Mouse (Mus musculus) lung, postnatal 0 days (tissue): ENCODE measurements around the gene Opcml. TPM values are rescaled to one million over a fixed set of nuclear protein-coding genes. Genes with fewer than 3 reads are reported as not detected.

Experiments used
- ATAC-seq: fragments of 200-750 bp; cut with Nextera tagmentation; 2 replicates; pipeline ENCODE4 v1.8.0; 2017; ENCODE audit warnings: moderate library complexity
- DNase-seq: peaks from one replicate; pipeline ENCODE4 v3.0.0-alpha.2; 2016; ENCODE audit warnings: low spot score
- H3K27ac ChIP-seq: fragments of 300-500 bp; sonication (generic); 2 replicates; pipeline ENCODE4 v1.5.1; 2014; ENCODE audit warnings: antibody characterized with exemption, mild to moderate bottlenecking, low read length, mixed read lengths
- H3K27me3 ChIP-seq: fragments of 300-500 bp; sonication (generic); replicated peaks from 2 replicates; pipeline ENCODE4 v1.6.1; 2014; ENCODE audit warnings: low read length, mixed read lengths; ENCODE audit not compliant: insufficient read depth
- H3K36me3 ChIP-seq: fragments of 300-500 bp; sonication (generic); 2 replicates; pipeline ENCODE4 v1.6.1; 2014; ENCODE audit warnings: low read length, mixed read lengths; ENCODE audit not compliant: insufficient read depth
- H3K4me1 ChIP-seq: fragments of 300-500 bp; sonication (generic); 2 replicates; pipeline ENCODE4 v1.6.1; 2014; ENCODE audit warnings: antibody characterized with exemption, low read depth, low read length, mixed read lengths; ENCODE audit not compliant: insufficient read depth
- H3K4me2 ChIP-seq: fragments of 300-500 bp; sonication (generic); replicated peaks from 2 replicates; pipeline ENCODE4 v1.6.1; 2014; ENCODE audit warnings: low read depth, mild to moderate bottlenecking, low read length, moderate library complexity, mixed read lengths
- H3K4me3 ChIP-seq: fragments of 300-500 bp; sonication (generic); 2 replicates; pipeline ENCODE4 v1.5.1; 2014; ENCODE audit warnings: low read depth, low read length
- H3K9ac ChIP-seq: fragments of 300-500 bp; sonication (generic); replicated peaks from 2 replicates; pipeline ENCODE4 v1.6.1; 2014; ENCODE audit warnings: low read depth, mild to moderate bottlenecking
- H3K9me3 ChIP-seq: fragments of 300-500 bp; sonication (generic); 2 replicates; pipeline ENCODE4 v1.6.1; 2016; ENCODE audit warnings: low read length, mixed read lengths
- CTCF ChIP-seq: IDR thresholded peaks from 2 replicates; pipeline ENCODE4 v1.5.1; 2016; ENCODE audit warnings: antibody characterized with exemption, mild to moderate bottlenecking
- EP300 ChIP-seq: IDR thresholded peaks from 2 replicates; pipeline ENCODE4 v1.6.1; 2016; ENCODE audit warnings: antibody characterized with exemption, mild to moderate bottlenecking, control low read depth
- WGBS: fragments of 180-500 bp; shearing (Covaris S2); extraction: QIAGEN DNeasy Blood & Tissue Kit; methylation state at CpG from one replicate; pipeline ENCODE4 v1.1.7; 2014; 5-methylcytosine and 5-hydroxymethylcytosine counted together
- polyA plus RNA-seq: library from polyadenylated mRNA; unstranded; fragments of >200 nt; fragmentation: Nextera tagmentation; extraction: Ambion mirVana; gene quantifications from 2 replicates; pipeline ENCODE4 v1.2.1, GENCODE M21; 2015

The Opcml gene
- polyA plus RNA-seq, 1 experiment from 2014 or later = 2.5 TPM

DNA sequence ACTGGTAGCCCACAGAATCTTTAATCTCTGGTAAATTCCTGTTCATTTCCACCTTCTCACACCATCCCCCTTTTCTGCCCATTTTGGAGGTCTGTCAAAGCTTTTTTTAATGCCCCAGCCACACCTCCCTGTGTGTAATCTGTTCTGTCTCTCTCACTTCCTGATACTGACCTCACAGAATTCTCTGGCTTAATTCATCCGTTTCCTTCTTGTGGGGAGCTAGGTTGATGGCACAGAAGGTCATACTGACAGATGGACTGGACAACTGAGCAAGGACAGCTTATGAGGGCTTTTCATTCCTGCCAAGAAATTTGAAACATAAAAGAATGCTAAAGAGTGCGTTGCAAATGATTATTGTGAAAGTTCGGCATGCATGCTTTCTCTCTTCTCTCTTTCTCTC lies 126.7 kb downstream of the Opcml start:
- WGBS = 30% methylated on average over 3 of the region's 3 CpGs
- H3K27ac ChIP-seq = no peak overlapping the region
- H3K4me2 ChIP-seq = no peak overlapping the region
- no peak overlapping the region for H3K9ac ChIP-seq
- no peaks in the 10 kb centered on the region for H3K36me3 ChIP-seq
- no peaks in the 10 kb centered on the region for H3K9me3 ChIP-seq
- no peaks in the 10 kb centered on the region for H3K4me1 ChIP-seq
- H3K4me3 ChIP-seq = no peak overlapping the region
- no peak for ATAC-seq
- no peaks in the 10 kb centered on the region for H3K27me3 ChIP-seq
- peak; percentile 15 for DNase-seq
- no peak for TF ChIP-seq EP300
- TF ChIP-seq CTCF = no peak

DNA sequence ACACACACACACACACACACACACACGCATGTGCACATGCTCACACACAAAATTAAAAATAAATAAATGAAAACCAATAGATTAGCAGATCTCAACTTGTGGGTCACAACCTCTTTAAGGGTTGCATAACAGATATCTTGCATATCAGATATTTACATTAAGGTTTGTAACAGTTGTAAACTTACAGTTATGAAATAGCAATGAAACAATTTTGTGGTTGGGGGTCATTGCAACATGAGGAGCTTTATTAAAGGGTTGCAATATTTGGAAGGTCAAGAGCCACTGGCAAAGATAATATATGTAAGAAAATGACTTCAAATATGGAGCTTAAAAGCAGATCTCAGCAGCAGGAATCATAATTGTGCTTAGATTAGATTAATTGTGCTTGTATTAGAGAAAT lies 132.9 kb downstream of the Opcml start:
- Histone ChIP-seq H3K36me3 (no peaks in the 10 kb centered on the region), H3K4me1 (no peaks in the 10 kb centered on the region), H3K9ac (no peak overlapping the region), H3K27ac (no peak overlapping the region), H3K4me3 (no peak overlapping the region), H3K9me3 (no peaks in the 10 kb centered on the region), H3K27me3 (no peaks in the 10 kb centered on the region), H3K4me2 (no peak overlapping the region)
- TF ChIP-seq CTCF = no peak
- 83% methylated on average over 1 of the region's 1 CpGs for WGBS
- no peak for DNase-seq
- ATAC-seq = no peak

DNA sequence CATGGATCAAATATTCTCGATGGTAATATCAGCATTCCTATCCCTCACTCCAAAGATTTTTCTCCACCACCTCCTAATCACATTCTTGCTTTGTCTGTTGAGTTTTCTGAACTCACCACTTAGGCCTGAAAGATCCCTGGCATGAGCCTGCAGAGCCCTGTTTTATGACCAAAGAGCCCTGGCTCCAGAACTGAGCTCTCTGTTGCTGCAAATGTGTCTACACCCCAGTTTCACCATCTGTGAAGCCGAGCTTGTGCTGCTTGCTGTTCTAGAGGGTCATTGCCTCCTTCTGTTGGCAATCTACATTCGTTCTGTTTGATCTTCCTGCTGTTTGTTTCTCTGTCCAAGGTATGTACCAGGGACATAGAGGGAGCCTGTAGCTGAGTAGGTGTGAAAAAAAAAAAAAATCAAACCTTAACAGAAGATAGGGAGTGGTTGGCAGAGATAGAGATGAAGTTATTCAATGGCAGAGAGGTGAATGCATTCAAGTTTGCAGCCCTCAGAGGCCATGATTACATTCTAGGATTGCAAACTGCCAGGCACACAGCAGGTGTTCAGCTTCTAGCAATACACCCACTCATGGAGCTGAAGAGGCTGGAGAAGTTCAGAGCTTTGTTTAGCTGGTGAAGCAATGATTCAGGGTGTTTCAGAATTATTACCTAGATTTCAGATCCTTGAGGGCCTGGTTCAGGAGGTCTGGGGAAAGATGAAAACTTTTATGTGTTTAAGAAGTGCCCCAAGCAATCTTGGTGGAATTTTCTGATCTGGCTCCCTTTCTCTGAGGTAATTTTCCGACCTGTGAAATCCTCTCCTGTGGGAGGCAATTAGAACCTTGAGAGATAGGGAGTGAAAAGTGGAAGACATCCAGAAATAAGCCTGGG lies 133.6 kb downstream of the Opcml start:
- Histone ChIP-seq H3K4me2 (no peak overlapping the region), H3K36me3 (no peaks in the 10 kb centered on the region), H3K9me3 (no peaks in the 10 kb centered on the region), H3K4me1 (no peaks in the 10 kb centered on the region), H3K27me3 (no peaks in the 10 kb centered on the region), H3K9ac (no peak overlapping the region), H3K4me3 (no peak overlapping the region), H3K27ac (no peak overlapping the region)
- no peak for TF ChIP-seq CTCF
- TF ChIP-seq EP300 = no peak
- DNase-seq (peak; percentile 7), ATAC-seq (no peak; the same call in 1 of the 2 replicates)
- 30% methylated on average over 4 of the region's 4 CpGs for WGBS

DNA sequence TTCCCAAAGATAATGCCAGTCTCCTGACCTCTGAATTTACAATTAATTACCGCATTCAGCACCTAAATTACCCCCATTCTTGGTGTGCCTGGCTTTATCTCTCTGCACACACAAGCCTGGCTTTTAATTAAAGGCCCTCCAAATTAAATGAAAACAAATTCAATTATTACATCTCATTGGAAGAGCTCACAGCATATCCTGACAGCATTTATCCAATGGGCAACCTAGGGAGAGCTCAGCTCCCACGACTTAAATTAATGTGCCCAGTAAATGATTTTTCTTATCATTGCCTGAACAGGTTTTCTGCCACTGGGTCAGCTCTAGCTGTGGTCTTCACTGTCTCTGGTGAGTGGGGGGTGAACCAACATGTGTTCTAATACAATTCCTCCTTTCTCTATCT lies 135.1 kb downstream of the Opcml start:
- Histone ChIP-seq H3K4me1 (no peaks in the 10 kb centered on the region), H3K9me3 (no peaks in the 10 kb centered on the region), H3K9ac (no peak overlapping the region), H3K4me3 (no peak overlapping the region), H3K4me2 (no peak overlapping the region), H3K27me3 (no peaks in the 10 kb centered on the region), H3K27ac (no peak overlapping the region), H3K36me3 (no peaks in the 10 kb centered on the region)
- TF ChIP-seq CTCF (no peak), EP300 (no peak)
- no peak for ATAC-seq
- WGBS = 77% methylated on average over 2 of the region's 2 CpGs
- DNase-seq = no peak

DNA sequence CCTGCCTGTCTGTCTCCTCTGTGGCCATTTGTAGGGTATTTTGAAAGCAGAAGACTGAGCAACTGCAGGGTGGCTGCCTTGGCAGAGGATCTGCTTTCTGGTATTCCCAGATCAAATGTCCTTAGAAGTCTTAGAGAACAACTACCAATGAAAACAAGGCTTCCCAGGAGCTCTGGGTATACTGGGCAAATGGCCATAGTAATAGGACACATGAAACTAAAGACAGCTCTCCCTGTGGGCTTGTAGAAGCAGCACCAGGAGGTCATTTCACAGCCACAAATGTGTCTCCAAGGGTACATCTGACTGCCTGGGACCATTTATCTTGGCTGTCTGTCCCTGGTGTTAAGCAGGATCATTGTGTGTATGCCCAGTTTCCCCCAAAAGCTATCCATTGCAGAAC lies 146.7 kb downstream of the Opcml start:
- Histone ChIP-seq H3K27ac (no peak overlapping the region), H3K27me3 (no peaks in the 10 kb centered on the region), H3K4me1 (no peaks in the 10 kb centered on the region), H3K4me3 (no peak overlapping the region), H3K9me3 (no peaks in the 10 kb centered on the region), H3K4me2 (no peak overlapping the region), H3K36me3 (no peaks in the 10 kb centered on the region), H3K9ac (no peak overlapping the region)
- TF ChIP-seq EP300 (no peak), CTCF (no peak)
- DNase-seq (no peak), ATAC-seq (no peak)

DNA sequence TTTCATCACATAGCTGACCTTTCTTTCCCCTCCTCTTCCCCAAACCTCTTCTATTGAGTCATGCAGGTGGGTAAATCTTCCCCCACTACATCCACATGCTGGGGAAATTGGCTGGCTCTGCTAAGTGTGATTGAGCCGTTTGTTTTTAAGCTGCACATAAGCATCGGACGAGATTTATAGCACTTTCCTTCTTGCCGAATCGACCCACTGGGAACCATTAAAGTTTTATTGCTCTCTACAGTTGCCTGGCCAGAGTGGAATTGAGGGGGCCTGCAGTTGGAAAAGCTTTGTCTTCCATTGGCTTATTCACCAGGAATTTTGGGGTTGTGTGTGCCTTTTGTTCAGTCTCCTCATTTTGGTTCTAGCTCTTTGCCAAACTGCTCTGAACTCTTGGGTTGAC lies 147.1 kb downstream of the Opcml start:
- WGBS = 87% methylated on average over 5 of the region's 5 CpGs
- DNase-seq (no peak), ATAC-seq (no peak)
- Histone ChIP-seq H3K36me3 (no peaks in the 10 kb centered on the region), H3K27ac (no peak overlapping the region), H3K27me3 (no peaks in the 10 kb centered on the region), H3K4me2 (no peak overlapping the region), H3K9ac (no peak overlapping the region), H3K4me3 (no peak overlapping the region), H3K4me1 (no peaks in the 10 kb centered on the region), H3K9me3 (no peaks in the 10 kb centered on the region)
- TF ChIP-seq EP300 (no peak), CTCF (no peak)
